ENCODE assay signal across 14 mouse cellular contexts in genomic region chr11:53508152-53508551, GRCm38 (mm10). TPM values are rescaled to one million over a fixed set of nuclear protein-coding genes. Genes with fewer than 3 reads are reported as not detected.
DNase-seq lines count a peak whose midpoint lies in the region; ATAC-seq and TF ChIP-seq lines count a peak whose summit lies in the region.
"Had no signal": no experiment of that assay in that cellular context is flagged by ENCODE, and none has a peak within 500 bp of the region (broad histone marks: within the 10 kb centered on the region; RNA-seq: fewer than 3 reads in every experiment).

No protein-coding gene starts in this region.

- TF ChIP-seq EP300 in CH12.LX (IDR thresholded peaks at IDR 0.05; ENCODE audit: low read length) = no peak

- no peaks in the 10 kb centered on the region for H3K27me3 ChIP-seq in CH12.LX (replicated peaks)
- H3K27me3 ChIP-seq: embryonic facial prominence, embryonic 13.5 days; neural tube, embryonic 12.5 days; Patski had no signal

- DNase-seq in 3134 (ENCODE audit: extremely low read depth, insufficient read length, low spot score) (peak; percentile 82), CH12.LX (ENCODE audit: extremely low read depth) (peak; percentile 66)
- DNase-seq in heart, postnatal 4 days = peak; percentile 72
- no peak for DNase-seq in frontal cortex, postnatal 10 days (ENCODE audit: low spot score in 2 of 2)
- DNase-seq: left cerebral cortex, postnatal 4 days; thymus, postnatal 4 days had no signal

- H3K79me2 ChIP-seq in CH12.LX (replicated peaks; ENCODE audit: control insufficient read depth, extremely low read depth, insufficient read depth, poor library complexity, severe bottlenecking) = no peaks in the 10 kb centered on the region

- in situ Hi-C loops in CH12.LX (cut with MboI; ENCODE audit: low pct_ligation_motif_present, low pct_unique_long_range_greater_than_20kb, low sequenced_read_pairs) = no loop called here

- no peak for ATAC-seq in erythroblast, adult 5-6 weeks (replicated peaks; ENCODE audit: low FRiP score, poor library complexity, severe bottlenecking)
- no peak for ATAC-seq in CD4-positive, CD25-positive, alpha-beta regulatory T cell, adult 4 months
- ATAC-seq: Patski had no signal

- H3K9ac ChIP-seq in CH12.LX (ENCODE audit: insufficient read depth, low read depth) = peak overlapping the region; percentile 18; the same call in 1 of the 2 replicates
- H3K9ac ChIP-seq: embryonic facial prominence, embryonic 13.5 days; neural tube, embryonic 12.5 days had no signal

- H3K4me2 ChIP-seq in CH12.LX (ENCODE audit: insufficient read depth, low read depth, poor library complexity, severe bottlenecking) = no peak overlapping the region
- H3K4me2 ChIP-seq: embryonic facial prominence, embryonic 13.5 days; neural tube, embryonic 12.5 days had no signal

- H3K9me3 ChIP-seq in CH12.LX (replicated peaks; ENCODE audit: low read length) = no peaks in the 10 kb centered on the region
- H3K9me3 ChIP-seq: embryonic facial prominence, embryonic 13.5 days; neural tube, embryonic 12.5 days had no signal

- TF ChIP-seq CTCF in CH12.LX (conservative IDR thresholded peaks at IDR 0.05 in 1 of 2, IDR thresholded peaks at IDR 0.05 in 1 of 2; ENCODE audit: low read depth in 2 of 2, low read length in 2 of 2) = no peak
- no peak for TF ChIP-seq CTCF in embryonic fibroblast, embryonic 13.5 days (IDR thresholded peaks at IDR 0.05; ENCODE audit: borderline replicate concordance, insufficient read depth, low read length)

- dilution Hi-C loops in CH12.LX (cut with MboI; ENCODE audit: extremely low pct_ligation_motif_present, extremely low pct_unique_long_range_greater_than_20kb, low sequenced_read_pairs) = no loop called here

- peak overlapping the region; percentile 12; the same call in 1 of the 2 replicates for H3K27ac ChIP-seq in CH12.LX (ENCODE audit: insufficient read depth, low read depth)
- H3K27ac ChIP-seq in embryonic fibroblast, embryonic 13.5 days (ENCODE audit: insufficient read depth, low read length) = peak overlapping the region; percentile 26; the same call in 1 of the 2 replicates
- H3K27ac ChIP-seq: embryonic facial prominence, embryonic 13.5 days; kidney, postnatal 0 days; neural tube, embryonic 12.5 days had no signal

- H3K36me3 ChIP-seq in CH12.LX (replicated peaks in 1 of 2; ENCODE audit: control insufficient read depth in 1 of 2, insufficient read depth in 1 of 2, low read length in 1 of 2) = no peaks in the 10 kb centered on the region
- H3K36me3 ChIP-seq: embryonic facial prominence, embryonic 13.5 days; neural tube, embryonic 12.5 days had no signal

- no peak for TF ChIP-seq RAD21 in CH12.LX (IDR thresholded peaks at IDR 0.05; ENCODE audit: low read depth, low read length)

- H3K4me3 ChIP-seq in CH12.LX (replicated peaks in 1 of 3; ENCODE audit: low read depth in 2 of 3, low read length in 2 of 3, poor library complexity in 1 of 3) = no peak overlapping the region
- no peak overlapping the region for H3K4me3 ChIP-seq in embryonic fibroblast, embryonic 13.5 days (ENCODE audit: insufficient read depth, low read length)
- H3K4me3 ChIP-seq: embryonic facial prominence, embryonic 13.5 days; neural tube, embryonic 12.5 days had no signal

- TF ChIP-seq POLR2A in CH12.LX (IDR thresholded peaks at IDR 0.05; ENCODE audit: low read depth, low read length) = no peak
- TF ChIP-seq POLR2A in embryonic fibroblast, embryonic 13.5 days (IDR thresholded peaks at IDR 0.05; ENCODE audit: low read depth, low read length) = no peak

- H3K4me1 ChIP-seq in CH12.LX (ENCODE audit: control insufficient read depth in 1 of 2, insufficient read depth in 2 of 2) = peaks cover 33 to 58% of the 10 kb centered on the region in 2 experiments
- H3K4me1 ChIP-seq in embryonic fibroblast, embryonic 13.5 days (ENCODE audit: control insufficient read depth, insufficient read depth, low read length) = no peaks in the 10 kb centered on the region
- H3K4me1 ChIP-seq: neural tube, embryonic 12.5 days had no signal

TF ChIP-seq in CH12.LX, 34 proteins besides CTCF, POLR2A, EP300 and RAD21:
- TF ChIP-seq GABPA (IDR thresholded peaks at IDR 0.05; ENCODE audit: insufficient replicate concordance, low read depth, low read length) = no peak
- TF ChIP-seq MEF2A (IDR thresholded peaks at IDR 0.05; ENCODE audit: borderline replicate concordance, low read depth, low read length) = 0 out of 2 replicates have a peak, but pooled peaks have one; percentile 14

RNA-seq across cellular contexts. Expression of gene Sept8, which starts 10.9 kb away (rescaled TPM):
- total RNA-seq in CH12.LX (2012; rRNA removed) (14.9 and 21.9 TPM in 2 replicates), CH12.LX (2014; rRNA removed) (8.2 and 8.5 TPM in 2 replicates)
- 15.2 and 15.3 TPM in 2 replicates for polyA plus RNA-seq in CH12.LX (2012; ENCODE audit: insufficient read length, low read depth)
- 88.6 and 91.6 TPM in 2 replicates for polyA plus RNA-seq in embryonic fibroblast, embryonic 13.5 days (2011; ENCODE audit: insufficient read length, low read depth, missing spikeins)
- 10 to 100 TPM; 62.9 to 65.0 TPM for total RNA-seq in heart, postnatal 4 days (2021)
- 28.1 and 29.9 TPM in 2 replicates for total RNA-seq in erythroblast, adult 5-6 weeks (2015; ENCODE audit: low replicate concordance)
- total RNA-seq in erythroblast, adult 5-6 weeks (2017; ENCODE audit: low replicate concordance) = 31.2 and 60.5 TPM in 2 replicates
- polyA plus RNA-seq in CD4-positive, CD25-positive, alpha-beta regulatory T cell, adult 4 months (2017; shearing (Covaris generic)) = 1 to 10 TPM in 1 of 2 experiments, under 1 TPM in 1; 0.95 to 1.0 TPM

RNA-seq across cellular contexts. Expression of gene Sowaha, which starts 28.1 kb away (rescaled TPM):
- total RNA-seq in CH12.LX (2012; rRNA removed) (not detected in 2 replicates), CH12.LX (2014; rRNA removed) (not detected in 2 replicates)
- not detected in 2 replicates for polyA plus RNA-seq in CH12.LX (2012; ENCODE audit: insufficient read length, low read depth)
- not detected in 2 replicates for polyA plus RNA-seq in embryonic fibroblast, embryonic 13.5 days (2011; ENCODE audit: insufficient read length, low read depth, missing spikeins)
- total RNA-seq in heart, postnatal 4 days (2021) = under 1 TPM; 0.07 to 0.27 TPM
- 178 and 210 TPM in 2 replicates for total RNA-seq in erythroblast, adult 5-6 weeks (2015; ENCODE audit: low replicate concordance)
- total RNA-seq in erythroblast, adult 5-6 weeks (2017; ENCODE audit: low replicate concordance) = 298 and 357 TPM in 2 replicates
- polyA plus RNA-seq in CD4-positive, CD25-positive, alpha-beta regulatory T cell, adult 4 months (2017; shearing (Covaris generic)) = not detected
- polyA plus RNA-seq: Patski had no signal

RNA-seq across cellular contexts. Expression of gene Gm9945, which starts 28.2 kb away (rescaled TPM):
- not detected in 2 replicates for total RNA-seq in CH12.LX (2012; rRNA removed)
- not detected in 2 replicates for total RNA-seq in CH12.LX (2014; rRNA removed)
- not detected in 2 replicates for polyA plus RNA-seq in CH12.LX (2012; ENCODE audit: insufficient read length, low read depth)
- polyA plus RNA-seq in embryonic fibroblast, embryonic 13.5 days (2011; ENCODE audit: insufficient read length, low read depth, missing spikeins) = not detected in 2 replicates
- not detected for total RNA-seq in heart, postnatal 4 days (2021)
- total RNA-seq in erythroblast, adult 5-6 weeks (2015; ENCODE audit: low replicate concordance) = 2.3 and 2.5 TPM in 2 replicates
- 5.2 and 6.7 TPM in 2 replicates for total RNA-seq in erythroblast, adult 5-6 weeks (2017; ENCODE audit: low replicate concordance)
- not detected for polyA plus RNA-seq in CD4-positive, CD25-positive, alpha-beta regulatory T cell, adult 4 months (2017; shearing (Covaris generic))
- polyA plus RNA-seq: embryonic facial prominence, embryonic 13.5 days; heart, embryonic 14.5 days; kidney, postnatal 0 days; neural tube, embryonic 12.5 days; Patski had no signal

RNA-seq across cellular contexts. Expression of gene Gm9837, which starts 37.9 kb away (rescaled TPM):
- total RNA-seq in CH12.LX (2012; rRNA removed) (not detected in 2 replicates), CH12.LX (2014; rRNA removed) (not detected in 2 replicates)
- polyA plus RNA-seq in CH12.LX (2012; ENCODE audit: insufficient read length, low read depth) = not detected in 2 replicates
- not detected in 2 replicates for polyA plus RNA-seq in embryonic fibroblast, embryonic 13.5 days (2011; ENCODE audit: insufficient read length, low read depth, missing spikeins)
- not detected for total RNA-seq in heart, postnatal 4 days (2021)
- not detected in 2 replicates for total RNA-seq in erythroblast, adult 5-6 weeks (2015; ENCODE audit: low replicate concordance)
- total RNA-seq in erythroblast, adult 5-6 weeks (2017; ENCODE audit: low replicate concordance) = not detected in 2 replicates
- polyA plus RNA-seq in CD4-positive, CD25-positive, alpha-beta regulatory T cell, adult 4 months (2017; shearing (Covaris generic)) = not detected
- total RNA-seq: left cerebral cortex, postnatal 4 days had no signal
- polyA plus RNA-seq: embryonic facial prominence, embryonic 13.5 days; heart, embryonic 14.5 days; kidney, postnatal 0 days; neural tube, embryonic 12.5 days; Patski had no signal

RNA-seq across cellular contexts. Expression of gene Shroom1, which starts 51.1 kb away (rescaled TPM):
- not detected in 2 replicates for total RNA-seq in CH12.LX (2012; rRNA removed)
- not detected in 2 replicates for total RNA-seq in CH12.LX (2014; rRNA removed)
- polyA plus RNA-seq in CH12.LX (2012; ENCODE audit: insufficient read length, low read depth) = not detected in 2 replicates
- 2.4 and 3.0 TPM in 2 replicates for polyA plus RNA-seq in embryonic fibroblast, embryonic 13.5 days (2011; ENCODE audit: insufficient read length, low read depth, missing spikeins)
- 1 to 10 TPM in 1 of 2 experiments, under 1 TPM in 1; 0.93 to 1.1 TPM for total RNA-seq in heart, postnatal 4 days (2021)
- not detected in 2 replicates for total RNA-seq in erythroblast, adult 5-6 weeks (2015; ENCODE audit: low replicate concordance)
- not detected in 2 replicates for total RNA-seq in erythroblast, adult 5-6 weeks (2017; ENCODE audit: low replicate concordance)
- not detected for polyA plus RNA-seq in CD4-positive, CD25-positive, alpha-beta regulatory T cell, adult 4 months (2017; shearing (Covaris generic))
- polyA plus RNA-seq: Patski had no signal

Comparison
In these comparisons a context has a peak if more than half of its experiments do, and no peak if none do; other contexts are left out.
1. DNase-seq: peak in 3134 (single experiment), CH12.LX (single experiment) and heart, postnatal 4 days (single experiment); none in frontal cortex, postnatal 10 days (0 of 2).
2. RNA of gene Sowaha, which starts 28.1 kb away (total RNA-seq): 178 to 357 TPM in erythroblast, adult 5-6 weeks; 0.07 to 0.27 TPM in heart, postnatal 4 days and not detected in CH12.LX; every median in the first group is over 100 times any median in the second.